Mouse (Mus musculus) kidney, postnatal 25 days (tissue): Measurements from ENCODE around the gene Spin2e.
"Not testable (repeated sequence)": the region's sequence is repeated elsewhere in the genome, so short reads cannot be mapped to it uniquely, and the experiment has no call there.

Source experiments
- DNase-seq, 2 experiments: peaks; one replicate each; pipeline ENCODE4 v3.0.0; 2021; ENCODE audit warnings: mixed read lengths in 2 of 2

Gene Spin2e

DNA sequence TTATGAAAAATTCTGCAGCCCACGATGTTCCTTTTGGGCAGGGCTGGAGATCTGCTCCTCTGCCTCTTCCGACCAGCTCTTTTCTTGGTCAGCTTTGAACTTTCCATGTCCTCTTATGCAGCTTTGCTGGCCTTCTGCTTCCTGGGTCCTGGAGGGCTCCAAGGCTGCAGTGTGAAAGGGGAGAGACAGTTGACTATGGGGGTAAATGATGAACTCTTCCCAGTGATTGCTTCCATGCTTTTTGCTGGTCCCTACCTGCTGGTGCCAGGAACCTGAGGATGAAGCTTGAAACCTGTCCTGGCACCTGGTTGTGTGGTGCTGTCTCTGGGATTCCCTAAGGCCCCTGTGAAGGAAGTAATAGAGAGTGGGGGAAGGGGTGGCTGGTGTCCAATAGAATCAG lies at the start of gene Spin2e:
Spin2e (minus strand) TSS at position 101 of the 400 bp plus-strand sequence.
- not testable (repeated sequence) for DNase-seq

- not testable (repeated sequence) for DNase-seq
Measured at GRCm38 (mm10) chrX:31574183-31574582, 44.5 kb downstream of the Spin2e start, which contains the start of gene Gm21883. Gene Gm21883 (minus strand): TSS chrX:31574283.
